Mouse (Mus musculus): ENCODE data around the gene Aff3.

- TF ChIP-seq ZNF384 (IDR thresholded peaks at IDR 0.05; ENCODE audit: low read depth, low read length) (no peak), ZC3H11A (IDR thresholded peaks at IDR 0.05; ENCODE audit: borderline replicate concordance, low read depth, low read length) (no peak), CHD2 (IDR thresholded peaks at IDR 0.05; ENCODE audit: low read depth, low read length) (no peak), MAFK (IDR thresholded peaks at IDR 0.05; ENCODE audit: insufficient read depth, low read depth, low read length) (no peak), HCFC1 (IDR thresholded peaks at IDR 0.05; ENCODE audit: borderline replicate concordance, insufficient read depth, low read length) (no peak)
Observed at GRCm38 (mm10) chr1:38446152-38446820, 218.5 kb downstream of the Aff3 start.
